Mouse (Mus musculus): ENCODE data around the gene Cela1.

DNA sequence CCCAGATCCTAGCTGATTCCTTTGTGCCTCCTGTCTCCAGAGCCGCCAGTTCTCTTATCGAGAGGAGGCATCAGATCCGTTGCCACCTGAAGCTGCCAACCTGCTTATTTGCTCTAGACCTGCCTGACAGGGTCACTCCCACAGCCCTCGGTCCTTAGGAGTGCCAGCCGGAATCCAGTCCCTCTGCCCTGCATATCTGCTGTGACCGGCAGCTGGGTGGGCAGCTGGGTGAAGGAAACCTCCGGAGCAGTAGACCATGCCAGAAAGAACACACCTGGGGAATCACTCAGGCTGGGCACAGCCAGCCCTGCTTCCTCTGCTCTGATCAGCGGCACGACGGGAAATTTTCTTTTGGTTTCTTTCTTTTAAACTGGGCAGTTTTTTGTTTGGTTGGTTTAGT lies 54.4 kb downstream of the Cela1 start:
- TF ChIP-seq CTCF (IDR thresholded peaks at IDR 0.05; ENCODE audit: low read depth, low read length) = no peak
- TF ChIP-seq POLR2A (IDR thresholded peaks at IDR 0.05; ENCODE audit: insufficient read depth, low read length) = no peak

All from ES-Bruce4 (cell line).